Mouse (Mus musculus) bone marrow macrophage, adult 2 months (primary cell): ENCODE results near the gene Fbxl2.

ENCODE experiments used
- CTCF ChIP-seq: IDR thresholded peaks from 2 replicates; pipeline ENCODE4 v1.5.1; 2012; ENCODE audit warnings: low read depth, mild to moderate bottlenecking, low read length, moderate library complexity
- POLR2A ChIP-seq: IDR thresholded peaks from 2 replicates; pipeline ENCODE4 v1.6.1; 2012; ENCODE audit warnings: mild to moderate bottlenecking, low read depth, low read length, borderline replicate concordance

- TF ChIP-seq CTCF (no peak), POLR2A (no peak)
Measured at GRCm38 (mm10) chr9:114006801-114007200, 39.2 kb downstream of the Fbxl2 start.
